Mouse (Mus musculus) thymus, adult 2 months (tissue): ENCODE measurements around the gene Pdcl2.

Experiments used
- CTCF ChIP-seq: fragments of 200-500 bp; IDR thresholded peaks from 2 replicates; pipeline ENCODE4 v1.5.1; 2012; ENCODE audit warnings: mild to moderate bottlenecking, control low read depth, low read length, moderate library complexity, borderline replicate concordance; ENCODE audit not compliant: control insufficient read depth, poor library complexity, insufficient read depth; ENCODE audit errors: extremely low read depth
- POLR2A ChIP-seq: fragments of 200-500 bp; IDR thresholded peaks from 2 replicates; pipeline ENCODE4 v1.6.1; 2012; ENCODE audit warnings: mild to moderate bottlenecking, low read length, control low read depth, moderate library complexity; ENCODE audit not compliant: control insufficient read depth, poor library complexity, insufficient read depth; ENCODE audit errors: extremely low read depth

DNA sequence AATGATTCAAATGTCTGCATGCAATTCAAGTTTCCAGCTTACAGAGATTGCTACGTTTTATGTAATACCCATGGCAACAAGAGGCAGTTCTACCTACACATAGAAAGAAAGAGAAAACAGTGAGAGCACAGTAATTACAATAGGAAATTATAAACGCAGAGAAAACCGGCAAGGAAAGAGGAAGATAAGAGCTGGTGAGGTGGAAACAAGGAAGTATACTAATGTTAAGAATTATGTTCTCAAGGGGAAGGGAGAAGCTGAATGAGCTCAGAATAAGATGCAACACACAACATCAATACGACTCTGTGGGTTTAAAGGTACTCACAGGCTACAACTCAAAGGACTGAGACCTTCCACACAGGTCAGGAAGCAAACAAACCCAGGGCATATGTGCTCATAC is 56.0 kb downstream of the Pdcl2 start:
- no peak for TF ChIP-seq POLR2A
- TF ChIP-seq CTCF: no peak
